Mouse (Mus musculus): Measurements from ENCODE around the gene Ptprg.

DNA sequence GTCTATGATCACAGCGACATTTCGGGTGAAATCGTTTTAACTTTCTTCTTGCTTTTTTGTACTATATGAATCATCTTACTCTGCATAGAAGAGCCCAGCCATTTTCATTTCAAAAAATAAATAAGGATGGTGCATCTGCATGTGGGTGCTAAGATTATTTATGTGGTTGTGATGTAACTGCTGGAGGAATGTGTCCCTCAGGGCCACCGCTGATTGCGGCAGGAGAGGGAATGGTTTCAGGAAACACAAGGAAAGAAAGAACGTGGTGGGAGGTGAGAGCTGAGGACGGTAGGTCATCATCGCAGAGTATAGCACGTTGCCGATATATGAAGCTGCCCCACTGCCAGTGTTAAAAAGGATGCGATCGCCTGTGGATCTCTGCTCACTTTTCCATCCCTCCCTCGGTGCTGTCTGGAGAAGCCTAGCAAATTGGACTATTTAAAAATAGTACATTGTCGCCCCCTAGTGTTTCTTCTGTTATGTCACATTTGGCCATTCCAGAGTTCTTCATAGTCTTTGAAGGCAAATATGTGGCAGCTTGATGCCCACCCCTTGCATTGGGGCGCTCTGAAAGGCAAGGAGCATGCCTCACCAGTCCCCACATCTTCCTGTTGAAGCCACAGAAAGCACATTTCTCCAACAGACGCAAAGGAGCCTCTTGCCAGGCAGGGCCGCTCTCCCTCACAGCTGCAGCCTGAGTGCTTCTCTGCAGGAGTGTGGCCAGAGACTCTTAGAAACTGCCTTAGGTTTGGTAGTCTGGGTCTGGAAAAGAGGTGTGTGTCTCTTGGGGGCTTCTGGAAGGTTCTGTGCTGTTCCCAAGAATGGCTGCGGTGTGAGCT lies 586.5 kb downstream of the Ptprg start:
- TF ChIP-seq CTCF (IDR thresholded peaks at IDR 0.05; ENCODE audit: borderline replicate concordance, extremely low read depth, insufficient read depth, insufficient read length) (peak; percentile 56; the same call in 1 of the 2 replicates), POLR2A (IDR thresholded peaks at IDR 0.05; ENCODE audit: borderline replicate concordance, extremely low read depth, insufficient read depth, insufficient read length, poor library complexity, severe bottlenecking) (no peak)
